Mouse (Mus musculus) kidney, adult 2 months (tissue): ENCODE measurements at regions not wholly inside any gene's neighbourhood (a gene's known extent, or its start where the extent isn't known, plus 50 kb on each side); places are given as distances from the start of the nearest gene placed in this dataset.

Experiments
- CTCF ChIP-seq: fragments of 200-500 bp; conservative IDR thresholded peaks from 2 replicates; pipeline ENCODE4 v1.5.1; 2011; ENCODE audit warnings: low read depth, mild to moderate bottlenecking, control low read depth, low read length, moderate library complexity, mixed read lengths; ENCODE audit not compliant: insufficient read depth, insufficient read length
- POLR2A ChIP-seq: fragments of 200-500 bp; IDR thresholded peaks from one replicate; pipeline ENCODE4 v1.6.1; 2011; ENCODE audit warnings: low read depth, low read length, control low read depth

- no peak for TF ChIP-seq CTCF
- TF ChIP-seq POLR2A: no peak
Measured at GRCm38 (mm10) chr6:52470831-52471230, 157.5 kb downstream of the Evx1 start.
